8 mouse cellular contexts compared by ENCODE assay signal in the genomic region with DNA sequence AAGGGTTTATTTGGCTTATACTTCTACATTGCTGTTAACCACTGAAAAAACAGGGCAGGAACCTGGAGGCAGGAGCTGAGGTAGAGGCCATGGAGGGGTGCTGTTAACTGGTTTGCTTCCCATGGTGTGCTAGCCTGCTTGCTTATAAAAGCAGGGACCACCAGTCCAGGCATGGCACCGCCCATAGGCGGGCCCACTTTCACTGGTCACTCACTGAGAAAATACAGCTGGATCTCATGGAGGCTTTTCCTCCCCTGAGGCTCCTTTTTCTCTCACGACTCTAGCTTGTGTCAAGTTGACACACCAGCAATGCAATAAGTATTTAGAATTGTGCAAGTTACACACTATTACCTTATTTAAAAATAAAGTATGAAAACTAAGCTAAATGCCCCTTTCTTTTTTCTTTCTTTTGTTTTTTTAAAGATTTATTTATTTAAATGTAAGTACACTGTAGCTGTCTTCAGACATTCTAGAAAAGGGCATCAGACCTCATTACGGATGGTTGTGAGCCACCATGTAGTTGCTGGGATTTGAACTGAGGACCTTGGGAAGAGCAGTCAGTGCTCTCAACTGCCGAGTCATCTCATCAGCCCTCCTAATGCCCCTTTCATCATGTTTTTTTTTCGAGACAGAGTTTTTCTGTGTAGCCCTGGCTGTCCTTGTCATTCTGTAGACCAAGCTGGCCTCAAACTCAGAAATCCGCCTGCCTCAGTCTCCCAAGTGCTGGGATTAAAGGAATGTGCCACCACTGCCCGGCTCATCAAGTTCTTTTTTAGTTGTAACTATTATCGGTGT. TPM values are rescaled to one million over a fixed set of nuclear protein-coding genes. Genes with fewer than 3 reads are reported as not detected.
DNase-seq lines count a peak whose midpoint lies in the region; ATAC-seq and TF ChIP-seq lines count a peak whose summit lies in the region.

No protein-coding gene starts in this region.

- intact Hi-C loops in heart, postnatal 14 days (cut with DNase I) = loop anchor here (5.0 kb wide), 1 partner anchor 101 kb away; a partner anchor contains a TSS

- WGBS in heart, embryonic 12.5 days = 45% methylated on average over 9 of the region's 9 CpGs
- 49% methylated on average over 9 of the region's 9 CpGs for WGBS in heart, postnatal 0 days
- WGBS in midbrain, embryonic 10.5 days = 67% methylated on average over 9 of the region's 9 CpGs

- TF ChIP-seq POLR2A in MEL (IDR thresholded peaks at IDR 0.05; ENCODE audit: control insufficient read depth in 1 of 2, insufficient read depth in 1 of 2, low read depth in 1 of 2, low read length in 2 of 2, poor library complexity in 1 of 2) = no peak

- no peak for DNase-seq in heart, postnatal 14 days
- peak; percentile 50 for DNase-seq in MEL (ENCODE audit: low read depth, low spot score)
- DNase-seq in heart, postnatal 0 days (ENCODE audit: low spot score) = no peak
- no peak for DNase-seq in midbrain, embryonic 10.5 days (ENCODE audit: low spot score)
- no peak for DNase-seq in cerebellum, postnatal 14 days
- no peak for DNase-seq in urinary bladder, postnatal 36 days (ENCODE audit: low spot score in 2 of 2)
- DNase-seq in thymus, adult 18-20 months = no peak

- TF ChIP-seq RAD21 in MEL (IDR thresholded peaks at IDR 0.05; ENCODE audit: low read depth, low read length) = no peak

- peak overlapping the region; percentile 68 for H3K27ac ChIP-seq in heart, embryonic 12.5 days (ENCODE audit: poor library complexity, severe bottlenecking)
- H3K27ac ChIP-seq in MEL (ENCODE audit: control insufficient read depth, low read depth, low read length) = peak overlapping the region; percentile 71
- peak overlapping the region; percentile 65 for H3K27ac ChIP-seq in heart, postnatal 0 days (ENCODE audit: low read depth)
- H3K27ac ChIP-seq in midbrain, embryonic 10.5 days (replicated peaks) = peak overlapping the region; percentile 99

- ATAC-seq in heart, embryonic 12.5 days (ENCODE audit: insufficient number of reproducible peaks, low FRiP score) = no peak
- ATAC-seq in heart, postnatal 0 days (ENCODE audit: insufficient read depth, low read depth) = no peak

- peak overlapping the region; percentile 43 for H3K4me2 ChIP-seq in heart, embryonic 12.5 days
- H3K4me2 ChIP-seq in heart, postnatal 0 days (ENCODE audit: low read depth, low read length) = peak overlapping the region; percentile 60

- TF ChIP-seq EP300 in MEL (IDR thresholded peaks at IDR 0.05; ENCODE audit: low read depth in 1 of 2, low read length in 2 of 2) = no peak
- no peak for TF ChIP-seq EP300 in heart, postnatal 0 days (IDR thresholded peaks at IDR 0.05; ENCODE audit: low read depth)

- peak overlapping the region; percentile 23; the same call in 1 of the 2 replicates for H3K4me3 ChIP-seq in heart, embryonic 12.5 days
- peak overlapping the region; percentile 61 to 90 for H3K4me3 ChIP-seq in MEL (ENCODE audit: control insufficient read depth in 1 of 2, insufficient read depth in 1 of 2, low read depth in 2 of 2, low read length in 2 of 2)
- H3K4me3 ChIP-seq in heart, postnatal 0 days (ENCODE audit: low read depth, low read length) = peak overlapping the region; percentile 100
- peak overlapping the region; percentile 97 for H3K4me3 ChIP-seq in midbrain, embryonic 10.5 days

- H3K9me3 ChIP-seq in heart, embryonic 12.5 days (replicated peaks) = no peaks in the 10 kb centered on the region
- H3K9me3 ChIP-seq in MEL (replicated peaks; ENCODE audit: insufficient read depth, low read length) = no peaks in the 10 kb centered on the region
- no peaks in the 10 kb centered on the region for H3K9me3 ChIP-seq in heart, postnatal 0 days (replicated peaks; ENCODE audit: control insufficient read depth, low read length)
- H3K9me3 ChIP-seq in midbrain, embryonic 10.5 days (replicated peaks) = no peaks in the 10 kb centered on the region

- no peaks in the 10 kb centered on the region for H3K36me3 ChIP-seq in heart, embryonic 12.5 days
- H3K36me3 ChIP-seq in MEL (ENCODE audit: control insufficient read depth in 1 of 2, insufficient read depth in 2 of 2, low read length in 2 of 2) = peaks cover 0 to 7% of the 10 kb centered on the region in 2 experiments; a peak in 2 of 4 replicates
- H3K36me3 ChIP-seq in heart, postnatal 0 days (replicated peaks; ENCODE audit: control insufficient read depth, insufficient read depth, low read length) = no peaks in the 10 kb centered on the region
- no peaks in the 10 kb centered on the region for H3K36me3 ChIP-seq in midbrain, embryonic 10.5 days

- H3K27me3 ChIP-seq in heart, embryonic 12.5 days (replicated peaks) = no peaks in the 10 kb centered on the region
- no peaks in the 10 kb centered on the region for H3K27me3 ChIP-seq in MEL (ENCODE audit: control insufficient read depth in 1 of 2, insufficient read depth in 2 of 2, low read length in 2 of 2)
- no peaks in the 10 kb centered on the region for H3K27me3 ChIP-seq in heart, postnatal 0 days (ENCODE audit: control insufficient read depth, insufficient read depth, low read length)
- no peaks in the 10 kb centered on the region for H3K27me3 ChIP-seq in midbrain, embryonic 10.5 days (ENCODE audit: low read depth, poor library complexity, severe bottlenecking)

- no peak for TF ChIP-seq CTCF in MEL (IDR thresholded peaks at IDR 0.05 in 2 of 3, conservative IDR thresholded peaks at IDR 0.05 in 1 of 3; ENCODE audit: control insufficient read depth in 1 of 3, insufficient read depth in 1 of 3, low read depth in 2 of 3, low read length in 3 of 3, poor library complexity in 1 of 3, severe bottlenecking in 1 of 3)
- TF ChIP-seq CTCF in heart, postnatal 0 days (IDR thresholded peaks at IDR 0.05; ENCODE audit: low read depth) = no peak

- peaks cover 12% of the 10 kb centered on the region for H3K4me1 ChIP-seq in heart, embryonic 12.5 days (replicated peaks)
- peaks cover 0 to 3% of the 10 kb centered on the region in 2 experiments; a peak in 1 of 4 replicates for H3K4me1 ChIP-seq in MEL (ENCODE audit: control insufficient read depth in 1 of 2, insufficient read depth in 2 of 2, low read length in 2 of 2)
- H3K4me1 ChIP-seq in heart, postnatal 0 days (ENCODE audit: control insufficient read depth, insufficient read depth) = peaks cover 10% of the 10 kb centered on the region
- H3K4me1 ChIP-seq in midbrain, embryonic 10.5 days = peaks cover 23% of the 10 kb centered on the region

- peak overlapping the region; percentile 54; the same call in 1 of the 2 replicates for H3K9ac ChIP-seq in heart, embryonic 12.5 days
- H3K9ac ChIP-seq in MEL (ENCODE audit: control insufficient read depth, low read depth, low read length, poor library complexity, severe bottlenecking) = peak overlapping the region; percentile 71
- H3K9ac ChIP-seq in heart, postnatal 0 days (replicated peaks; ENCODE audit: low read depth, low read length) = no peak overlapping the region

- peaks cover 32% of the 10 kb centered on the region for H3K79me2 ChIP-seq in MEL (ENCODE audit: control insufficient read depth, insufficient read depth, low read length, poor library complexity)

TF ChIP-seq in MEL, 35 proteins besides CTCF, POLR2A, EP300 and RAD21 (continues in another document):
- TF ChIP-seq RCOR1 (IDR thresholded peaks at IDR 0.05; ENCODE audit: low read depth, low read length) (no peak), ETS1 (IDR thresholded peaks at IDR 0.05; ENCODE audit: low read depth, low read length) (no peak), SIN3A (IDR thresholded peaks at IDR 0.05; ENCODE audit: low read length) (no peak), MAFK (IDR thresholded peaks at IDR 0.05; ENCODE audit: borderline replicate concordance, low read depth, low read length) (no peak), UBTF (IDR thresholded peaks at IDR 0.05; ENCODE audit: borderline replicate concordance, insufficient read depth, low read depth, low read length) (no peak), MEF2A (IDR thresholded peaks at IDR 0.05; ENCODE audit: extremely low read depth, insufficient replicate concordance, low read depth, low read length, poor library complexity, severe bottlenecking) (no peak), TAL1 (IDR thresholded peaks at IDR 0.05; ENCODE audit: low read length) (no peak), POLR2AphosphoS2 (IDR thresholded peaks at IDR 0.05; ENCODE audit: low read length) (no peak), KAT2A (conservative IDR thresholded peaks at IDR 0.05; ENCODE audit: low read depth, low read length) (no peak), E2F4 (IDR thresholded peaks at IDR 0.05; ENCODE audit: borderline replicate concordance, low read depth, low read length) (no peak)

RNA-seq across cellular contexts. Expression of a gene that starts 1.0 kb away (rescaled TPM):
- 24.2 and 24.6 TPM in 2 replicates for polyA plus RNA-seq in heart, embryonic 12.5 days (2016; fragmentation: Nextera tagmentation; extraction: Ambion mirVana)
- total RNA-seq in heart, postnatal 14 days (2021) = 10 to 100 TPM; 35.4 to 39.2 TPM
- 8.1 and 8.9 TPM in 2 replicates for total RNA-seq in MEL (2012; rRNA removed)
- polyA plus RNA-seq in MEL (2012; ENCODE audit: insufficient read depth in 1 of 2, insufficient read length in 2 of 2, low read depth in 1 of 2, low replicate concordance in 2 of 2, missing spikeins in 1 of 2) = 10 to 100 TPM; 11.0 to 51.2 TPM
- 7.3 and 11.4 TPM in 2 replicates for total RNA-seq in heart, postnatal 0 days (2014; rRNA removed; ENCODE audit: low replicate concordance)
- polyA plus RNA-seq in heart, postnatal 0 days (2015; fragmentation: Nextera tagmentation; extraction: Ambion mirVana) = 11.5 and 12.0 TPM in 2 replicates
- 25.7 and 28.5 TPM in 2 replicates for polyA plus RNA-seq in midbrain, embryonic 10.5 days (2016; fragmentation: Nextera tagmentation; extraction: Ambion mirVana)

RNA-seq across cellular contexts. Expression of a gene that starts 53.8 kb away (rescaled TPM):
- polyA plus RNA-seq in heart, embryonic 12.5 days (2016; fragmentation: Nextera tagmentation; extraction: Ambion mirVana) = 26.6 and 27.3 TPM in 2 replicates
- 10 to 100 TPM; 15.2 to 15.7 TPM for total RNA-seq in heart, postnatal 14 days (2021)
- total RNA-seq in MEL (2012; rRNA removed) = 17.6 TPM in 2 replicates
- polyA plus RNA-seq in MEL (2012; ENCODE audit: insufficient read depth in 1 of 2, insufficient read length in 2 of 2, low read depth in 1 of 2, low replicate concordance in 2 of 2, missing spikeins in 1 of 2) = 10 to 100 TPM; 14.9 to 61.5 TPM
- 19.1 and 30.1 TPM in 2 replicates for total RNA-seq in heart, postnatal 0 days (2014; rRNA removed; ENCODE audit: low replicate concordance)
- 14.1 and 14.8 TPM in 2 replicates for polyA plus RNA-seq in heart, postnatal 0 days (2015; fragmentation: Nextera tagmentation; extraction: Ambion mirVana)
- polyA plus RNA-seq in midbrain, embryonic 10.5 days (2016; fragmentation: Nextera tagmentation; extraction: Ambion mirVana) = 34.6 and 35.2 TPM in 2 replicates

RNA-seq across cellular contexts. Expression of a gene that starts 59.8 kb away (rescaled TPM):
- polyA plus RNA-seq in heart, embryonic 12.5 days (2016; fragmentation: Nextera tagmentation; extraction: Ambion mirVana) = 0.18 TPM in 1 of 2 replicates, not detected in the other
- 10 to 100 TPM; 19.6 to 23.1 TPM for total RNA-seq in heart, postnatal 14 days (2021)
- not detected in 2 replicates for total RNA-seq in MEL (2012; rRNA removed)
- polyA plus RNA-seq in MEL (2012; ENCODE audit: insufficient read depth in 1 of 2, insufficient read length in 2 of 2, low read depth in 1 of 2, low replicate concordance in 2 of 2, missing spikeins in 1 of 2) = not detected
- total RNA-seq in heart, postnatal 0 days (2014; rRNA removed; ENCODE audit: low replicate concordance) = 0.15 and 0.31 TPM in 2 replicates
- polyA plus RNA-seq in heart, postnatal 0 days (2015; fragmentation: Nextera tagmentation; extraction: Ambion mirVana) = 2.8 and 3.1 TPM in 2 replicates
- 0.07 TPM in 1 of 2 replicates, not detected in the other for polyA plus RNA-seq in midbrain, embryonic 10.5 days (2016; fragmentation: Nextera tagmentation; extraction: Ambion mirVana)

Comparison
In these comparisons a context has a peak if more than half of its experiments do, and no peak if none do; other contexts are left out.
1. H3K4me3 ChIP-seq: peak in every context shown above with its lines; median percentile 100 in heart, postnatal 0 days; 97 in midbrain, embryonic 10.5 days; 76 in MEL; 23 in heart, embryonic 12.5 days.